Mouse (Mus musculus) heart, postnatal 0 days (tissue): ENCODE results near the gene Bcl2l1.

ENCODE experiments used
- CTCF ChIP-seq: IDR thresholded peaks from 2 replicates; pipeline ENCODE4 v1.5.1; 2016; ENCODE audit warnings: antibody characterized with exemption, control low read depth, low read depth
- EP300 ChIP-seq: IDR thresholded peaks from 2 replicates; pipeline ENCODE4 v1.6.1; 2016; ENCODE audit warnings: antibody characterized with exemption, low read depth

GRCm38 (mm10) chr2:152766387-152767123, 65.0 kb downstream of the Bcl2l1 start:
- TF ChIP-seq CTCF (peak; percentile 92), EP300 (peak; percentile 56; the same call in 1 of the 2 replicates)
